Mouse (Mus musculus) kidney, adult 2 months (tissue): ENCODE results near the gene 1700017B05Rik.

Experiments used
- CTCF ChIP-seq: fragments of 200-500 bp; conservative IDR thresholded peaks from 2 replicates; pipeline ENCODE4 v1.5.1; 2011; ENCODE audit warnings: low read depth, mild to moderate bottlenecking, control low read depth, low read length, moderate library complexity, mixed read lengths; ENCODE audit not compliant: insufficient read depth, insufficient read length
- POLR2A ChIP-seq: fragments of 200-500 bp; IDR thresholded peaks from one replicate; pipeline ENCODE4 v1.6.1; 2011; ENCODE audit warnings: low read depth, low read length, control low read depth

DNA sequence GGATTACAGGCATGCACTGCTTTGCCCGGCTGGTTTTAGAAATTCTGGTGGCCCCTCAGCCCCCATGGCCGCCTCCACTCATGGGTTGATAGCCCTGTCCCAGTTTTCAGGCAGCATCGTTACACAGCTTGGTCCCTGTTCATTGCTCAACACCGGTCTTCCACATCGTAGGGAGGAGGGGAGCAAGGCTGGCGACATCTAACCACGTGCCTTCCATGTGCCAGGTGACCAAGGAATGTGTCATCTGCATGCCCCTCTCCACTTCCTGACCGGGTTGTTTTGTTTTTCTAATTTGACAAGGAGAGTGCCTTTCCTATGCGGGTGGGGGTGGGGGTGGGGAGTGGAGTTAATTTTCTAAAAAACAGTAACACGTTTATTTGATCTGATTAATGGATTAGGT is 5.7 kb upstream of the 1700017B05Rik start:
- no peak for TF ChIP-seq POLR2A
- TF ChIP-seq CTCF = no peak
